Mouse (Mus musculus) adipocyte (in vitro differentiated cells): ENCODE data around the gene Zscan12.
A peak's percentile ranks its signal among the peaks of the same experiment; 100 is the strongest.

Experiments
- DNase-seq: peaks from one replicate; pipeline ENCODE4 v3.0.0-alpha.2; 2016; ENCODE audit warnings: low spot score

The Zscan12 gene

GRCm38 (mm10) chr13:21402287-21402846 is 39.7 kb downstream of the Zscan12 start, which contains the start of gene Zkscan3:
Gene Zkscan3, minus strand, starts transcription at chr13:21402755.
- DNase-seq = peak; percentile 85

- DNase-seq = no peak
Measured at GRCm38 (mm10) chr13:21402848-21403247, 40.2 kb downstream of the Zscan12 start.

GRCm38 (mm10) chr13:21407341-21407740 is 44.7 kb downstream of the Zscan12 start:
- no peak for DNase-seq

GRCm38 (mm10) chr13:21407969-21408804 is 45.6 kb downstream of the Zscan12 start:
- DNase-seq = peak; percentile 80

GRCm38 (mm10) chr13:21408805-21409459 is 46.3 kb downstream of the Zscan12 start:
- no peak for DNase-seq

- DNase-seq = no peak
Measured at GRCm38 (mm10) chr13:21414231-21415212, 51.9 kb downstream of the Zscan12 start.

- no peak for DNase-seq
Measured at GRCm38 (mm10) chr13:21415266-21415665, 52.6 kb downstream of the Zscan12 start.

- DNase-seq = no peak
Measured at GRCm38 (mm10) chr13:21415750-21416149, 53.1 kb downstream of the Zscan12 start.

GRCm38 (mm10) chr13:21417298-21418010 is 54.8 kb downstream of the Zscan12 start:
- DNase-seq = no peak

- no peak for DNase-seq
Measured at GRCm38 (mm10) chr13:21418865-21419264, 56.2 kb downstream of the Zscan12 start.
